Mouse (Mus musculus): ENCODE results near the gene Pycr1.
"Not testable (repeated sequence)": the region's sequence is repeated elsewhere in the genome, so short reads cannot be mapped to it uniquely, and the experiment has no call there.

Gene Pycr1

GRCm38 (mm10) chr11:120643601-120643987 is at the start of gene Pycr1:
Pycr1 (minus strand) TSS chr11:120643769.
- peak; percentile 90 to 92 for DNase-seq (ENCODE audit: low spot score in 2 of 2)

GRCm38 (mm10) chr11:120692471-120693011 is 49.0 kb upstream of the Pycr1 start:
- DNase-seq (ENCODE audit: low spot score in 2 of 2): no peak

- DNase-seq (ENCODE audit: low spot score in 2 of 2): no peak
Observed at GRCm38 (mm10) chr11:120689365-120689764, 45.8 kb upstream of the Pycr1 start.

- no peak for DNase-seq (ENCODE audit: low spot score in 2 of 2)
Observed at GRCm38 (mm10) chr11:120686650-120687272, 43.2 kb upstream of the Pycr1 start.

GRCm38 (mm10) chr11:120684660-120685059 is 41.1 kb upstream of the Pycr1 start:
- DNase-seq (ENCODE audit: low spot score in 2 of 2): no peak

- no peak for DNase-seq (ENCODE audit: low spot score in 2 of 2)
Observed at GRCm38 (mm10) chr11:120684086-120684485, 40.5 kb upstream of the Pycr1 start.

- DNase-seq (ENCODE audit: low spot score in 2 of 2): no peak
Observed at GRCm38 (mm10) chr11:120683536-120683935, 40.0 kb upstream of the Pycr1 start.

- DNase-seq (ENCODE audit: low spot score in 2 of 2): no peak
Observed at GRCm38 (mm10) chr11:120682683-120683082, 39.1 kb upstream of the Pycr1 start.

- peak; percentile 18 to 26 for DNase-seq (ENCODE audit: low spot score in 2 of 2)
Observed at GRCm38 (mm10) chr11:120679909-120680308, 36.3 kb upstream of the Pycr1 start.

GRCm38 (mm10) chr11:120676951-120677350 is 33.4 kb upstream of the Pycr1 start:
- DNase-seq (ENCODE audit: low spot score in 2 of 2): no peak

- DNase-seq (ENCODE audit: low spot score in 2 of 2): not testable (repeated sequence)
Observed at GRCm38 (mm10) chr11:120675875-120676274, 32.3 kb upstream of the Pycr1 start.

- DNase-seq (ENCODE audit: low spot score in 2 of 2): no peak
Observed at GRCm38 (mm10) chr11:120673594-120674122, 30.1 kb upstream of the Pycr1 start.

- peak; percentile 94 to 96 for DNase-seq (ENCODE audit: low spot score in 2 of 2)
Observed at GRCm38 (mm10) chr11:120672687-120673593, 29.4 kb upstream of the Pycr1 start, which contains the start of gene Aspscr1. Aspscr1 (plus strand) TSS chr11:120672973.

GRCm38 (mm10) chr11:120666617-120667016 is 23.0 kb upstream of the Pycr1 start:
- no peak for DNase-seq (ENCODE audit: low spot score in 2 of 2)

- no peak for DNase-seq (ENCODE audit: low spot score in 2 of 2)
Observed at GRCm38 (mm10) chr11:120665406-120665805, 21.8 kb upstream of the Pycr1 start.

- DNase-seq (ENCODE audit: low spot score in 2 of 2): no peak
Observed at GRCm38 (mm10) chr11:120663714-120664113, 20.1 kb upstream of the Pycr1 start.

GRCm38 (mm10) chr11:120662759-120663158 is 19.2 kb upstream of the Pycr1 start:
- no peak for DNase-seq (ENCODE audit: low spot score in 2 of 2)

GRCm38 (mm10) chr11:120661076-120661460 is 17.5 kb upstream of the Pycr1 start, which contains the start of gene Notum:
Notum (minus strand) TSS chr11:120661175.
- no peak for DNase-seq (ENCODE audit: low spot score in 2 of 2)

- DNase-seq (ENCODE audit: low spot score in 2 of 2): no peak
Observed at GRCm38 (mm10) chr11:120660301-120661075, 16.9 kb upstream of the Pycr1 start.

- no peak for DNase-seq (ENCODE audit: low spot score in 2 of 2)
Observed at GRCm38 (mm10) chr11:120659509-120660300, 16.1 kb upstream of the Pycr1 start.

Measured in spleen, postnatal 36 days (tissue).